Mouse (Mus musculus): ENCODE data around the gene Bbx. TPM values are rescaled to one million over a fixed set of nuclear protein-coding genes. Genes with fewer than 3 reads are reported as not detected.
A peak's percentile ranks its signal among the peaks of the same experiment; 100 is the strongest.

The Bbx gene
- polyA plus RNA-seq, 2 experiments = 13.4 to 30.9 TPM

DNA sequence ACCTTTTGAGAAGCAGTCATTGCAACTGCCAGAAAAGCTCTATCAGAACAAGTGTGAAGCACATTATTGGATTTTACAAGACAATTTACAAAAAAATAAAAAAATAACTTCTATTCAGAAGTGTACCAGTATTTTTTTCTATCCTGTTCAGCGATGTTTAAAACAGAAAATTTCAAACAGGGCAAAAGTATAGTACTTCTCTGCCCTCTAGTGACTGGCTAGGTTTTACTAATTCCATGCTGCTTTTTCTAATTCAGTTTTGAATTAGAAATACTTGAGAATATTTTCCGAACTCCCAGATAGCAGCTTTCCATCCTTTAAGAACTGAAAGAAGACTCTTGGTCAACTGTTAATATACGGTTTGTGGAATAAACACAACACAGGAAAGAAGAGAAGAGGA, 110.8 kb downstream of the Bbx start:
- TF ChIP-seq POLR2A (IDR thresholded peaks at IDR 0.05; ENCODE audit: borderline replicate concordance, extremely low read depth, insufficient read depth, insufficient read length) = no peak
- WGBS = 76% methylated on average over 3 of the region's 3 CpGs
- Histone ChIP-seq H3K4me1 (ENCODE audit: control insufficient read depth, insufficient read depth, low read length) (no peaks in the 10 kb centered on the region), H3K4me2 (replicated peaks; ENCODE audit: low read depth, low read length, severe bottlenecking) (no peak overlapping the region), H3K4me3 (replicated peaks; ENCODE audit: low read length) (no peak overlapping the region), H3K9ac (ENCODE audit: low read depth, low read length, severe bottlenecking) (no peak overlapping the region), H3K9me3 (ENCODE audit: control insufficient read depth, low read length) (no peaks in the 10 kb centered on the region), H3K27ac (replicated peaks; ENCODE audit: low read depth, low read length) (no peak overlapping the region), H3K36me3 (ENCODE audit: control insufficient read depth, insufficient read depth, low read length) (no peaks in the 10 kb centered on the region), H3K27me3 (ENCODE audit: control insufficient read depth, insufficient read depth, low read length) (no peaks in the 10 kb centered on the region)
- DNase-seq (ENCODE audit: low spot score) (no peak), ATAC-seq (ENCODE audit: low FRiP score, low read depth) (no peak)

DNA sequence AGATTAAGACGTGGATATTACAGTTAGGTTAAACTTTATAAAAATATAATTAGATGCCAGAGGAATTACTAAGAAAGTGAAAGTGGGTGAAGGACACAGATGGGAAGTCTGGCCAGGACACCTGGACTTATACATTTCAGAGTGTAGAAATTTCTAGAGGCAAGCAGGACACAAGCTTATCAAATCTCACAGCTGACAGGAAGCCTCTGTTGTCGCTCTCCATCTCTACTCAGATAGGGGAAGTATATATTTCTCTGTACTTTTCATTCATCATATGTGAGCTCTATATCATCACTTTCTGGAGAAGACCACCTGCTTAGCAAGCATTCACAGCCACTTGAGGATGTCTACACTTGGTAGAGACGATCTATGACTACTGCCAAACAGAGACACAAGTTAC, 113.9 kb downstream of the Bbx start:
- no peaks in the 10 kb centered on the region for H3K9me3 ChIP-seq (ENCODE audit: control insufficient read depth, low read length)
- H3K36me3 ChIP-seq (ENCODE audit: control insufficient read depth, insufficient read depth, low read length) = no peaks in the 10 kb centered on the region
- no peak for DNase-seq (ENCODE audit: low spot score)
- H3K27me3 ChIP-seq (ENCODE audit: control insufficient read depth, insufficient read depth, low read length) = no peaks in the 10 kb centered on the region
- H3K4me2 ChIP-seq (replicated peaks; ENCODE audit: low read depth, low read length, severe bottlenecking) = no peak overlapping the region
- TF ChIP-seq POLR2A (IDR thresholded peaks at IDR 0.05; ENCODE audit: borderline replicate concordance, extremely low read depth, insufficient read depth, insufficient read length) = no peak
- WGBS = 86% methylated on average over 3 of the region's 3 CpGs
- no peak overlapping the region for H3K4me3 ChIP-seq (replicated peaks; ENCODE audit: low read length)
- no peak overlapping the region for H3K27ac ChIP-seq (replicated peaks; ENCODE audit: low read depth, low read length)
- H3K4me1 ChIP-seq (ENCODE audit: control insufficient read depth, insufficient read depth, low read length) = no peaks in the 10 kb centered on the region
- ATAC-seq (ENCODE audit: low FRiP score, low read depth) = no peak
- no peak overlapping the region for H3K9ac ChIP-seq (ENCODE audit: low read depth, low read length, severe bottlenecking)

DNA sequence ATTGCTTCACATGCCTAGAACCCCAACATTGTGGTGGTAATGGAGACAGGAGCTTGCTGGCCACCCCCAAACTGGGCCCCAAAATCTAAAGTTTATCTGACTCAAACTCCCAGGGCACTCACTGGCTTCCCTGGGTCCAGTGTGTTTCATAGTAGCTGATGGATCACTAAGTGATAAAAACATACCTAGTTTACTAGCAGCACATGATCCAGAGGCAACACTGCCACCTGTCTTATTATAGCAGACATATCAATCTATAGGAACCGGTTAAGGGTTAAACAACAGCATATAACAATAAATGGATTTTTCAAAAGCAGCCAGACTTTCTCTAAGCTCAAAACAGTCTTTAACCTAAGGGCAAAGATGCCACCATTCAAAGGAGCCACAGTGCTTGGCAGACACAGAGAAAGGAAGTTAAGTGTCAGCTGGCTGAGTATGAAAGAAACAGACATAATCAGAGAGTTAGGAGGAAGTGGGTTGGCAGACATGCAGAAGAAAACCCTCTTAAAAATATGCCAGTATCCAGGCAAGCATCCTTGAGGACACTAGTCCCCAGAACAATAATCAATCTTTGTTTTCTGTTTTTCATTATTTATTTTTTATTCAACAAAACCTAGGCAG, 116.7 kb downstream of the Bbx start:
- WGBS = 84% methylated on average over 1 of the region's 1 CpGs
- ATAC-seq (ENCODE audit: low FRiP score, low read depth) = no peak

GRCm38 (mm10) chr16:50311588-50311987, 120.6 kb downstream of the Bbx start:
- Histone ChIP-seq H3K27ac (replicated peaks; ENCODE audit: low read depth, low read length) (no peak overlapping the region), H3K9ac (ENCODE audit: low read depth, low read length, severe bottlenecking) (no peak overlapping the region), H3K9me3 (ENCODE audit: control insufficient read depth, low read length) (no peaks in the 10 kb centered on the region), H3K36me3 (ENCODE audit: control insufficient read depth, insufficient read depth, low read length) (no peaks in the 10 kb centered on the region), H3K4me1 (ENCODE audit: control insufficient read depth, insufficient read depth, low read length) (no peaks in the 10 kb centered on the region), H3K4me3 (replicated peaks; ENCODE audit: low read length) (no peak overlapping the region), H3K27me3 (ENCODE audit: control insufficient read depth, insufficient read depth, low read length) (no peaks in the 10 kb centered on the region), H3K4me2 (replicated peaks; ENCODE audit: low read depth, low read length, severe bottlenecking) (no peak overlapping the region)
- DNase-seq (ENCODE audit: low spot score) (no peak), ATAC-seq (ENCODE audit: low FRiP score, low read depth) (no peak)
- 89% methylated on average over 4 of the region's 4 CpGs for WGBS
- no peak for TF ChIP-seq POLR2A (IDR thresholded peaks at IDR 0.05; ENCODE audit: borderline replicate concordance, extremely low read depth, insufficient read depth, insufficient read length)

More for the DNA sequence above, 116.7 kb downstream of the Bbx start:
- Histone ChIP-seq H3K9me3 (ENCODE audit: control insufficient read depth, low read length) (no peaks in the 10 kb centered on the region), H3K36me3 (ENCODE audit: control insufficient read depth, insufficient read depth, low read length) (no peaks in the 10 kb centered on the region), H3K27ac (replicated peaks; ENCODE audit: low read depth, low read length) (no peak overlapping the region), H3K4me1 (ENCODE audit: control insufficient read depth, insufficient read depth, low read length) (no peaks in the 10 kb centered on the region), H3K4me3 (replicated peaks; ENCODE audit: low read length) (no peak overlapping the region), H3K27me3 (ENCODE audit: control insufficient read depth, insufficient read depth, low read length) (no peaks in the 10 kb centered on the region), H3K9ac (ENCODE audit: low read depth, low read length, severe bottlenecking) (no peak overlapping the region), H3K4me2 (replicated peaks; ENCODE audit: low read depth, low read length, severe bottlenecking) (no peak overlapping the region)
- no peak for TF ChIP-seq POLR2A (IDR thresholded peaks at IDR 0.05; ENCODE audit: borderline replicate concordance, extremely low read depth, insufficient read depth, insufficient read length)
- DNase-seq (ENCODE audit: low spot score) = no peak

GRCm38 (mm10) chr16:50309411-50310042, 122.7 kb downstream of the Bbx start:
- Histone ChIP-seq H3K36me3 (ENCODE audit: control insufficient read depth, insufficient read depth, low read length) (no peaks in the 10 kb centered on the region), H3K27ac (replicated peaks; ENCODE audit: low read depth, low read length) (no peak overlapping the region), H3K4me2 (replicated peaks; ENCODE audit: low read depth, low read length, severe bottlenecking) (no peak overlapping the region), H3K4me1 (ENCODE audit: control insufficient read depth, insufficient read depth, low read length) (no peaks in the 10 kb centered on the region), H3K9me3 (ENCODE audit: control insufficient read depth, low read length) (no peaks in the 10 kb centered on the region), H3K9ac (ENCODE audit: low read depth, low read length, severe bottlenecking) (no peak overlapping the region), H3K4me3 (replicated peaks; ENCODE audit: low read length) (no peak overlapping the region), H3K27me3 (ENCODE audit: control insufficient read depth, insufficient read depth, low read length) (no peaks in the 10 kb centered on the region)
- TF ChIP-seq POLR2A (IDR thresholded peaks at IDR 0.05; ENCODE audit: borderline replicate concordance, extremely low read depth, insufficient read depth, insufficient read length) = no peak
- ATAC-seq (ENCODE audit: low FRiP score, low read depth) (0 out of 2 replicates have a peak, but pooled peaks have one; percentile 41), DNase-seq (ENCODE audit: low spot score) (peak; percentile 65)
- 75% methylated on average over 9 of the region's 9 CpGs for WGBS

Data from limb, embryonic 14.5 days (tissue).